Mouse (Mus musculus) limb, embryonic 14.5 days (tissue): Measurements from ENCODE around the gene Smim20. TPM values are rescaled to one million over a fixed set of nuclear protein-coding genes. Genes with fewer than 3 reads are reported as not detected.
A peak's percentile ranks its signal among the peaks of the same experiment; 100 is the strongest.

Source experiments
- ATAC-seq: fragments of 200-750 bp; cut with Nextera tagmentation; 2 replicates; pipeline ENCODE4 v1.8.0; 2017; ENCODE audit warnings: low read depth, moderate number of reproducible peaks, moderate TSS enrichment; ENCODE audit not compliant: low FRiP score
- DNase-seq: peaks from one replicate; pipeline ENCODE4 v3.0.0-alpha.2; 2015; ENCODE audit warnings: low spot score
- H3K27ac ChIP-seq: fragments of 300-500 bp; sonication (generic); replicated peaks from 2 replicates; pipeline ENCODE4 v1.5.1; 2014; ENCODE audit warnings: low read depth, mild to moderate bottlenecking, low read length, moderate library complexity, mixed read lengths
- H3K27me3 ChIP-seq: fragments of 300-500 bp; sonication (generic); 2 replicates; pipeline ENCODE4 v1.6.1; 2014; ENCODE audit warnings: low read length, mixed read lengths; ENCODE audit not compliant: control insufficient read depth, insufficient read depth
- H3K36me3 ChIP-seq: fragments of 300-500 bp; sonication (generic); 2 replicates; pipeline ENCODE4 v1.6.1; 2014; ENCODE audit warnings: mild to moderate bottlenecking, low read length, moderate library complexity, mixed read lengths; ENCODE audit not compliant: control insufficient read depth, insufficient read depth
- H3K4me1 ChIP-seq: fragments of 300-500 bp; sonication (generic); 2 replicates; pipeline ENCODE4 v1.6.1; 2014; ENCODE audit warnings: antibody characterized with exemption, low read length, mixed read lengths; ENCODE audit not compliant: control insufficient read depth, insufficient read depth
- H3K4me2 ChIP-seq: fragments of 300-500 bp; sonication (generic); replicated peaks from 2 replicates; pipeline ENCODE4 v1.6.1; 2014; ENCODE audit warnings: low read depth, mild to moderate bottlenecking, low read length, moderate library complexity; ENCODE audit not compliant: severe bottlenecking
- H3K4me3 ChIP-seq: fragments of 300-500 bp; sonication (generic); replicated peaks from 2 replicates; pipeline ENCODE4 v1.5.1; 2014; ENCODE audit warnings: low read length
- H3K9ac ChIP-seq: fragments of 300-500 bp; sonication (generic); 2 replicates; pipeline ENCODE4 v1.6.1; 2014; ENCODE audit warnings: mild to moderate bottlenecking, low read depth, low read length, moderate library complexity; ENCODE audit not compliant: severe bottlenecking
- H3K9me3 ChIP-seq: fragments of 300-500 bp; sonication (generic); 2 replicates; pipeline ENCODE4 v1.6.1; 2016; ENCODE audit warnings: low read length; ENCODE audit not compliant: control insufficient read depth
- POLR2A ChIP-seq: fragments of 200-500 bp; IDR thresholded peaks from 2 replicates; pipeline ENCODE4 v1.8.0; 2012; ENCODE audit warnings: inconsistent platforms, mild to moderate bottlenecking, moderate library complexity, borderline replicate concordance; ENCODE audit not compliant: insufficient read depth, insufficient read length; ENCODE audit errors: extremely low read depth
- WGBS: fragments of 180-500 bp; shearing (Covaris S2); extraction: QIAGEN DNeasy Blood & Tissue Kit; methylation state at CpG from one replicate; pipeline ENCODE4 v1.1.7; 2014; 5-methylcytosine and 5-hydroxymethylcytosine counted together
- polyA plus RNA-seq, 2 experiments: library from polyadenylated mRNA; depleted of rRNA in 1 of 2; stranded (reverse) in 1 of 2; unstranded in 1 of 2; fragments of >200 nt; fragmentation: Nextera tagmentation in 1 of 2; extraction: Ambion mirVana in 1 of 2; gene quantifications; 2 replicates each; pipeline versions ENCODE4 v1.2.1 to v1.2.3; 2012 to 2014

The Smim20 gene
- polyA plus RNA-seq, 2 experiments, result 48.1 to 112 TPM

GRCm38 (mm10) chr5:53265740-53266139 lies 1.1 kb upstream of the Smim20 start:
- H3K27me3 ChIP-seq, result no peaks in the 10 kb centered on the region
- peaks cover 9% of the 10 kb centered on the region for H3K4me1 ChIP-seq
- 45% methylated on average over 12 of the region's 12 CpGs for WGBS
- no peak overlapping the region for H3K4me3 ChIP-seq
- no peak for TF ChIP-seq POLR2A
- H3K27ac ChIP-seq, result no peak overlapping the region
- ATAC-seq (no peak), DNase-seq (no peak)
- no peak overlapping the region for H3K9ac ChIP-seq
- no peaks in the 10 kb centered on the region for H3K36me3 ChIP-seq
- H3K9me3 ChIP-seq, result no peaks in the 10 kb centered on the region
- H3K4me2 ChIP-seq, result no peak overlapping the region

GRCm38 (mm10) chr5:53266181-53266580 lies 702 bp upstream of the Smim20 start:
- WGBS, result 55% methylated on average over 4 of the region's 4 CpGs
- DNase-seq (no peak), ATAC-seq (peak; percentile 38)
- H3K9me3 ChIP-seq, result no peaks in the 10 kb centered on the region
- no peak overlapping the region for H3K9ac ChIP-seq
- TF ChIP-seq POLR2A, result no peak
- H3K36me3 ChIP-seq, result no peaks in the 10 kb centered on the region
- no peaks in the 10 kb centered on the region for H3K27me3 ChIP-seq
- no peak overlapping the region for H3K4me3 ChIP-seq
- H3K4me2 ChIP-seq, result peak overlapping the region; percentile 66
- no peak overlapping the region; the same call in 1 of the 2 replicates for H3K27ac ChIP-seq
- H3K4me1 ChIP-seq, result peaks cover 9% of the 10 kb centered on the region

GRCm38 (mm10) chr5:53268095-53268692 lies 1.3 kb downstream of the Smim20 start:
- Histone ChIP-seq H3K4me2 (0 out of 2 replicates have a peak overlapping the region, but pooled peaks have one; percentile 3), H3K9ac (no peak overlapping the region), H3K4me3 (no peak overlapping the region), H3K9me3 (no peaks in the 10 kb centered on the region), H3K27me3 (no peaks in the 10 kb centered on the region), H3K4me1 (peaks cover 9% of the 10 kb centered on the region), H3K27ac (no peak overlapping the region), H3K36me3 (no peaks in the 10 kb centered on the region)
- DNase-seq, result no peak
- no peak for TF ChIP-seq POLR2A
- no peak; the same call in 1 of the 2 replicates for ATAC-seq
- WGBS, result 58% methylated on average over 6 of the region's 6 CpGs

GRCm38 (mm10) chr5:53269799-53270198 lies 2.9 kb downstream of the Smim20 start:
- Histone ChIP-seq H3K9ac (no peak overlapping the region), H3K36me3 (no peaks in the 10 kb centered on the region), H3K27ac (no peak overlapping the region), H3K27me3 (no peaks in the 10 kb centered on the region), H3K9me3 (no peaks in the 10 kb centered on the region), H3K4me2 (no peak overlapping the region), H3K4me3 (no peak overlapping the region), H3K4me1 (peaks cover 9% of the 10 kb centered on the region)
- TF ChIP-seq POLR2A, result no peak
- 80% methylated on average over 5 of the region's 5 CpGs for WGBS
- no peak for ATAC-seq
- no peak for DNase-seq

- Histone ChIP-seq H3K4me2 (no peak overlapping the region), H3K9ac (no peak overlapping the region), H3K36me3 (no peaks in the 10 kb centered on the region), H3K4me1 (peaks cover 16% of the 10 kb centered on the region), H3K27me3 (no peaks in the 10 kb centered on the region), H3K4me3 (no peak overlapping the region), H3K27ac (no peak overlapping the region), H3K9me3 (no peaks in the 10 kb centered on the region)
- DNase-seq (no peak), ATAC-seq (no peak)
- 86% methylated on average over 13 of the region's 13 CpGs for WGBS
- no peak for TF ChIP-seq POLR2A
These were observed 4.2 kb downstream of the Smim20 start for GRCm38 (mm10) chr5:53270947-53271711.
